Mouse (Mus musculus) kidney, postnatal 0 days (tissue): ENCODE measurements around the gene Arid5b. TPM values are rescaled to one million over a fixed set of nuclear protein-coding genes. Genes with fewer than 3 reads are reported as not detected.

ENCODE experiments used
- ATAC-seq: fragments of 200-750 bp; cut with Nextera tagmentation; replicated peaks from 2 replicates; pipeline ENCODE4 v1.8.0; 2017; ENCODE audit warnings: low read depth, moderate number of reproducible peaks, moderate TSS enrichment, moderate library complexity; ENCODE audit not compliant: low FRiP score
- DNase-seq: peaks from one replicate; pipeline ENCODE4 v3.0.0-alpha.2; 2016; ENCODE audit warnings: low spot score
- H3K27ac ChIP-seq: fragments of 300-500 bp; sonication (generic); 2 replicates; pipeline ENCODE4 v1.5.1; 2014; ENCODE audit warnings: mild to moderate bottlenecking
- H3K27me3 ChIP-seq: fragments of 300-500 bp; sonication (generic); 2 replicates; pipeline ENCODE4 v1.6.1; 2014; ENCODE audit warnings: low read length, mixed read lengths; ENCODE audit not compliant: insufficient read depth
- H3K36me3 ChIP-seq: fragments of 300-500 bp; sonication (generic); 2 replicates; pipeline ENCODE4 v1.6.1; 2014; ENCODE audit warnings: low read length, mixed read lengths; ENCODE audit not compliant: insufficient read depth
- H3K4me1 ChIP-seq: fragments of 300-500 bp; sonication (generic); replicated peaks from 2 replicates; pipeline ENCODE4 v1.6.1; 2014; ENCODE audit warnings: antibody characterized with exemption, low read length, mixed read lengths; ENCODE audit not compliant: insufficient read depth
- H3K4me2 ChIP-seq: fragments of 300-500 bp; sonication (generic); 2 replicates; pipeline ENCODE4 v1.6.1; 2014; ENCODE audit warnings: mild to moderate bottlenecking, low read length, moderate library complexity, mixed read lengths
- H3K4me3 ChIP-seq: fragments of 300-500 bp; sonication (generic); replicated peaks from 2 replicates; pipeline ENCODE4 v1.5.1; 2014; ENCODE audit warnings: low read depth, low read length
- H3K9ac ChIP-seq: fragments of 300-500 bp; sonication (generic); 2 replicates; pipeline ENCODE4 v1.6.1; 2014; ENCODE audit warnings: low read depth, low read length
- H3K9me3 ChIP-seq: fragments of 300-500 bp; sonication (generic); replicated peaks from 2 replicates; pipeline ENCODE4 v1.6.1; 2016; ENCODE audit warnings: low read length, inconsistent platforms, mixed read lengths
- CTCF ChIP-seq: IDR thresholded peaks from 2 replicates; pipeline ENCODE4 v1.5.1; 2016; ENCODE audit warnings: antibody characterized with exemption, low read depth, mild to moderate bottlenecking, moderate library complexity
- WGBS: fragments of 180-500 bp; shearing (Covaris S2); extraction: QIAGEN DNeasy Blood & Tissue Kit; methylation state at CpG from one replicate; pipeline ENCODE4 v1.1.7; 2014; 5-methylcytosine and 5-hydroxymethylcytosine counted together
- polyA plus RNA-seq: library from polyadenylated mRNA; unstranded; fragments of >200 nt; fragmentation: Nextera tagmentation; extraction: Ambion mirVana; gene quantifications from 2 replicates; pipeline ENCODE4 v1.2.1, GENCODE M21; 2015

Gene Arid5b
- polyA plus RNA-seq, 1 experiment from 2014 or later: 30.3 TPM

GRCm38 (mm10) chr10:68090544-68090943 is 188.0 kb downstream of the Arid5b start:
- Histone ChIP-seq H3K27me3 (no peaks in the 10 kb centered on the region), H3K4me2 (no peak overlapping the region), H3K4me3 (no peak overlapping the region), H3K27ac (no peak overlapping the region; the same call in 1 of the 2 replicates), H3K36me3 (peaks cover 10% of the 10 kb centered on the region), H3K9ac (no peak overlapping the region), H3K9me3 (no peaks in the 10 kb centered on the region), H3K4me1 (no peaks in the 10 kb centered on the region)
- DNase-seq (peak; percentile 68), ATAC-seq (no peak)
- WGBS: 39% methylated on average over 3 of the region's 3 CpGs
- TF ChIP-seq CTCF: no peak

GRCm38 (mm10) chr10:68090197-68090535 is 188.4 kb downstream of the Arid5b start:
- H3K27me3 ChIP-seq: no peaks in the 10 kb centered on the region
- H3K9me3 ChIP-seq: no peaks in the 10 kb centered on the region
- no peaks in the 10 kb centered on the region for H3K4me1 ChIP-seq
- peaks cover 8% of the 10 kb centered on the region for H3K36me3 ChIP-seq
- TF ChIP-seq CTCF: no peak
- no peak overlapping the region for H3K9ac ChIP-seq
- peak; percentile 79 for DNase-seq
- H3K27ac ChIP-seq: no peak overlapping the region
- 45% methylated on average over 4 of the region's 4 CpGs for WGBS
- ATAC-seq: no peak
- H3K4me3 ChIP-seq: no peak overlapping the region
- H3K4me2 ChIP-seq: no peak overlapping the region

GRCm38 (mm10) chr10:68089435-68090196 is 188.9 kb downstream of the Arid5b start:
- DNase-seq (peak; percentile 78), ATAC-seq (no peak)
- H3K27ac ChIP-seq: no peak overlapping the region

GRCm38 (mm10) chr10:68087722-68088121 is 190.8 kb downstream of the Arid5b start:
- Histone ChIP-seq H3K9ac (no peak overlapping the region), H3K4me2 (no peak overlapping the region), H3K4me1 (no peaks in the 10 kb centered on the region), H3K27ac (no peak overlapping the region), H3K36me3 (no peaks in the 10 kb centered on the region), H3K27me3 (no peaks in the 10 kb centered on the region), H3K9me3 (no peaks in the 10 kb centered on the region), H3K4me3 (no peak overlapping the region)
- 83% methylated on average over 3 of the region's 3 CpGs for WGBS
- TF ChIP-seq CTCF: peak; percentile 9; the same call in 1 of the 2 replicates
- DNase-seq (no peak), ATAC-seq (no peak)

More at GRCm38 (mm10) chr10:68089435-68090196, 188.9 kb downstream of the Arid5b start:
- Histone ChIP-seq H3K27me3 (no peaks in the 10 kb centered on the region), H3K4me3 (no peak overlapping the region), H3K9me3 (no peaks in the 10 kb centered on the region), H3K4me1 (no peaks in the 10 kb centered on the region), H3K9ac (no peak overlapping the region), H3K4me2 (no peak overlapping the region), H3K36me3 (peaks cover 3% of the 10 kb centered on the region; the same call in 1 of the 2 replicates)
- peak; percentile 68 for TF ChIP-seq CTCF
- 61% methylated on average over 15 of the region's 15 CpGs for WGBS

- H3K9me3 ChIP-seq: no peaks in the 10 kb centered on the region
Observed at GRCm38 (mm10) chr10:68086973-68087372, 191.6 kb downstream of the Arid5b start.

GRCm38 (mm10) chr10:68085574-68085973 is 193.0 kb downstream of the Arid5b start:
- Histone ChIP-seq H3K9me3 (no peaks in the 10 kb centered on the region), H3K27ac (no peak overlapping the region), H3K4me1 (no peaks in the 10 kb centered on the region), H3K9ac (no peak overlapping the region), H3K4me3 (no peak overlapping the region), H3K27me3 (no peaks in the 10 kb centered on the region), H3K4me2 (no peak overlapping the region), H3K36me3 (no peaks in the 10 kb centered on the region)
- 82% methylated on average over 4 of the region's 4 CpGs for WGBS
- ATAC-seq: no peak
- TF ChIP-seq CTCF: no peak
- no peak for DNase-seq

More at GRCm38 (mm10) chr10:68086973-68087372, 191.6 kb downstream of the Arid5b start:
- DNase-seq (no peak), ATAC-seq (no peak)
- H3K4me1 ChIP-seq: no peaks in the 10 kb centered on the region
- no peak overlapping the region for H3K27ac ChIP-seq
- no peaks in the 10 kb centered on the region for H3K27me3 ChIP-seq
- no peak for TF ChIP-seq CTCF
- no peaks in the 10 kb centered on the region for H3K36me3 ChIP-seq
- 79% methylated on average over 4 of the region's 4 CpGs for WGBS
- H3K9ac ChIP-seq: no peak overlapping the region
- no peak overlapping the region for H3K4me3 ChIP-seq
- no peak overlapping the region for H3K4me2 ChIP-seq
